Mouse (Mus musculus) liver, embryonic 15.5 days (tissue): Measurements from ENCODE around the gene Agap1. TPM values are rescaled to one million over a fixed set of nuclear protein-coding genes. Genes with fewer than 3 reads are reported as not detected.
A peak's percentile ranks its signal among the peaks of the same experiment; 100 is the strongest.

ENCODE experiments used
- ATAC-seq: fragments of 200-750 bp; cut with Nextera tagmentation; 2 replicates; pipeline ENCODE4 v1.8.0; 2017; ENCODE audit warnings: moderate number of reproducible peaks, mild to moderate bottlenecking, moderate library complexity; ENCODE audit not compliant: insufficient read depth
- H3K27ac ChIP-seq: fragments of 300-500 bp; sonication (generic); replicated peaks from 2 replicates; pipeline ENCODE4 v1.5.1; 2015; ENCODE audit warnings: mild to moderate bottlenecking, inconsistent platforms
- H3K27me3 ChIP-seq: fragments of 300-500 bp; sonication (generic); 2 replicates; pipeline ENCODE4 v1.6.1; 2015; ENCODE audit warnings: mild to moderate bottlenecking, inconsistent platforms
- H3K36me3 ChIP-seq: fragments of 300-500 bp; sonication (generic); replicated peaks from 2 replicates; pipeline ENCODE4 v1.6.1; 2015; ENCODE audit warnings: moderate library complexity, mild to moderate bottlenecking, inconsistent platforms
- H3K4me1 ChIP-seq: fragments of 300-500 bp; sonication (generic); replicated peaks from 2 replicates; pipeline ENCODE4 v1.6.1; 2015; ENCODE audit warnings: inconsistent platforms
- H3K4me2 ChIP-seq: fragments of 300-500 bp; sonication (generic); 2 replicates; pipeline ENCODE4 v1.6.1; 2015; ENCODE audit warnings: moderate library complexity, mild to moderate bottlenecking, inconsistent platforms
- H3K4me3 ChIP-seq: fragments of 300-500 bp; sonication (generic); replicated peaks from 2 replicates; pipeline ENCODE4 v1.5.1; 2015; ENCODE audit warnings: mild to moderate bottlenecking, inconsistent platforms
- H3K9ac ChIP-seq: fragments of 300-500 bp; sonication (generic); 2 replicates; pipeline ENCODE4 v1.6.1; 2015; ENCODE audit warnings: moderate library complexity, mild to moderate bottlenecking, inconsistent platforms
- H3K9me3 ChIP-seq: fragments of 300-500 bp; sonication (generic); replicated peaks from 2 replicates; pipeline ENCODE4 v1.6.1; 2016; ENCODE audit warnings: inconsistent platforms
- WGBS: fragments of 180-500 bp; shearing (Covaris S2); methylation state at CpG from one replicate; pipeline ENCODE4 v1.1.7; 2015; ENCODE audit warnings: mixed read lengths; ENCODE audit not compliant: insufficient replicate concordance; 5-methylcytosine and 5-hydroxymethylcytosine counted together
- polyA plus RNA-seq: library from polyadenylated mRNA; unstranded; fragments of >200 nt; fragmentation: Nextera tagmentation; extraction: Ambion mirVana; gene quantifications from 2 replicates; pipeline ENCODE4 v1.2.1, GENCODE M21; 2015

The Agap1 gene
- polyA plus RNA-seq, 1 experiment from 2014 or later, result 1.3 TPM

- 48% methylated on average over 9 of the region's 9 CpGs for WGBS
- no peaks in the 10 kb centered on the region for H3K27me3 ChIP-seq
- no peak for ATAC-seq
- no peak overlapping the region for H3K27ac ChIP-seq
- H3K4me3 ChIP-seq, result no peak overlapping the region
- no peak overlapping the region for H3K9ac ChIP-seq
- H3K9me3 ChIP-seq, result no peaks in the 10 kb centered on the region
- H3K36me3 ChIP-seq, result no peaks in the 10 kb centered on the region
- H3K4me2 ChIP-seq, result no peak overlapping the region
- peaks cover 16% of the 10 kb centered on the region; the same call in 1 of the 2 replicates for H3K4me1 ChIP-seq
Measured at GRCm38 (mm10) chr1:89566578-89567488, 112.2 kb downstream of the Agap1 start.

GRCm38 (mm10) chr1:89568546-89569405 lies 114.2 kb downstream of the Agap1 start:
- H3K27me3 ChIP-seq, result no peaks in the 10 kb centered on the region
- H3K9me3 ChIP-seq, result no peaks in the 10 kb centered on the region
- no peaks in the 10 kb centered on the region for H3K36me3 ChIP-seq
- H3K9ac ChIP-seq, result no peak overlapping the region
- no peak for ATAC-seq
- no peak overlapping the region for H3K4me3 ChIP-seq
- WGBS, result 55% methylated on average over 6 of the region's 6 CpGs
- peaks cover 16% of the 10 kb centered on the region; the same call in 1 of the 2 replicates for H3K4me1 ChIP-seq
- H3K4me2 ChIP-seq, result no peak overlapping the region
- no peak overlapping the region for H3K27ac ChIP-seq

GRCm38 (mm10) chr1:89570522-89571299 lies 116.1 kb downstream of the Agap1 start:
- ATAC-seq, result no peak
- no peak overlapping the region for H3K27ac ChIP-seq
- H3K36me3 ChIP-seq, result no peaks in the 10 kb centered on the region
- H3K9ac ChIP-seq, result no peak overlapping the region
- peaks cover 22% of the 10 kb centered on the region for H3K4me1 ChIP-seq
- H3K4me3 ChIP-seq, result no peak overlapping the region
- H3K27me3 ChIP-seq, result no peaks in the 10 kb centered on the region
- no peak overlapping the region for H3K4me2 ChIP-seq
- 60% methylated on average over 4 of the region's 4 CpGs for WGBS
- no peaks in the 10 kb centered on the region for H3K9me3 ChIP-seq

- 0 out of 2 replicates have a peak, but pooled peaks cover 4% of the 10 kb centered on the region for H3K27me3 ChIP-seq
- no peaks in the 10 kb centered on the region for H3K9me3 ChIP-seq
- no peak overlapping the region for H3K4me3 ChIP-seq
- 77% methylated on average over 4 of the region's 4 CpGs for WGBS
- no peak overlapping the region for H3K27ac ChIP-seq
- no peak overlapping the region for H3K9ac ChIP-seq
- peaks cover 27% of the 10 kb centered on the region for H3K4me1 ChIP-seq
- no peaks in the 10 kb centered on the region for H3K36me3 ChIP-seq
- no peak overlapping the region for H3K4me2 ChIP-seq
- ATAC-seq, result no peak
Measured at GRCm38 (mm10) chr1:89573486-89573885, 118.9 kb downstream of the Agap1 start.

GRCm38 (mm10) chr1:89574941-89575890 lies 120.6 kb downstream of the Agap1 start:
- WGBS, result 30% methylated on average over 7 of the region's 7 CpGs
- H3K9me3 ChIP-seq, result no peaks in the 10 kb centered on the region
- no peak for ATAC-seq
- H3K36me3 ChIP-seq, result no peaks in the 10 kb centered on the region
- peaks cover 22% of the 10 kb centered on the region for H3K27me3 ChIP-seq
- no peak overlapping the region for H3K4me2 ChIP-seq
- no peak overlapping the region for H3K4me3 ChIP-seq
- no peak overlapping the region for H3K9ac ChIP-seq
- peaks cover 19% of the 10 kb centered on the region for H3K4me1 ChIP-seq
- no peak overlapping the region for H3K27ac ChIP-seq

GRCm38 (mm10) chr1:89576174-89576890 lies 121.7 kb downstream of the Agap1 start:
- no peaks in the 10 kb centered on the region for H3K36me3 ChIP-seq
- peaks cover 26% of the 10 kb centered on the region for H3K4me1 ChIP-seq
- H3K4me2 ChIP-seq, result no peak overlapping the region
- peaks cover 33% of the 10 kb centered on the region for H3K27me3 ChIP-seq
- no peak overlapping the region for H3K9ac ChIP-seq
- no peak for ATAC-seq
- H3K9me3 ChIP-seq, result no peaks in the 10 kb centered on the region
- no peak overlapping the region for H3K27ac ChIP-seq
- H3K4me3 ChIP-seq, result no peak overlapping the region
- WGBS, result 50% methylated on average over 7 of the region's 7 CpGs

- H3K9me3 ChIP-seq, result no peaks in the 10 kb centered on the region
- ATAC-seq, result no peak
- H3K27ac ChIP-seq, result no peak overlapping the region
- no peak overlapping the region for H3K4me2 ChIP-seq
- no peaks in the 10 kb centered on the region for H3K36me3 ChIP-seq
- H3K4me3 ChIP-seq, result no peak overlapping the region
- H3K9ac ChIP-seq, result no peak overlapping the region
- peaks cover 29% of the 10 kb centered on the region for H3K4me1 ChIP-seq
- peaks cover 39% of the 10 kb centered on the region for H3K27me3 ChIP-seq
- WGBS, result 20% methylated on average over 4 of the region's 4 CpGs
Measured at GRCm38 (mm10) chr1:89576985-89577384, 122.4 kb downstream of the Agap1 start.

GRCm38 (mm10) chr1:89580031-89580998 lies 125.7 kb downstream of the Agap1 start:
- peaks cover 22% of the 10 kb centered on the region; the same call in 1 of the 2 replicates for H3K4me1 ChIP-seq
- WGBS, result under 1% methylated on average over 128 of the region's 146 CpGs
- H3K9ac ChIP-seq, result peak overlapping the region; percentile 15; the same call in 1 of the 2 replicates
- no peaks in the 10 kb centered on the region for H3K36me3 ChIP-seq
- H3K27me3 ChIP-seq, result peaks cover 51% of the 10 kb centered on the region
- H3K9me3 ChIP-seq, result no peaks in the 10 kb centered on the region
- peak overlapping the region; percentile 72 for H3K4me2 ChIP-seq
- peak; percentile 68 for ATAC-seq
- no peak overlapping the region for H3K27ac ChIP-seq
- peak overlapping the region; percentile 58 for H3K4me3 ChIP-seq
